Mouse (Mus musculus): Measurements from ENCODE around the gene Scnn1a. TPM values are rescaled to one million over a fixed set of nuclear protein-coding genes. Genes with fewer than 3 reads are reported as not detected.
"Not testable (repeated sequence)": the region's sequence is repeated elsewhere in the genome, so short reads cannot be mapped to it uniquely, and the experiment has no call there.

The Scnn1a gene
- 0.44 and 2.6 TPM in 2 replicates for polyA plus RNA-seq (2015; fragmentation: Nextera tagmentation; extraction: Ambion mirVana)

DNA sequence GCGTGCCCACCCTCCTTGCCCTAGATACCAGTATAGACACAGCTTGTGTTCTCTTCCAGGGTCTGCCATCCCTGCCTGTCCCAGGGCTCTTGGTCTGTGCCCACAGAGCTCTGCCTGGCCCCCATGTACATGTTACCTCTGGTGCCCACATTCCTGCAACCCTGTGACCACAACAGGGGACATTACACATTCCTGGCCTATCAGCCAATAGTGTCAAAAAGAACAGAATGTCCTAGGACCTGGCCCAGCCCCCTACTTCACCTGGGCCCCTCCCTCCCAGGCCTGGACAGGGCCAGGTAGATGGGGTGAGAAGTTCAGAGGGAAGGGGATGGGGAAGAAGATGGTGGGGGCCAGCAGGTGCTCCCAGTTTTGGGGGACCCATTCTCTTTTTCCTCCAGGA, at the start of gene Scnn1a:
TSS of gene Scnn1a (plus strand) at position 337 of the 400 bp plus-strand sequence.
- Histone ChIP-seq H3K36me3 (no peaks in the 10 kb centered on the region), H3K27me3 (replicated peaks) (peaks cover 47% of the 10 kb centered on the region), H3K4me3 (replicated peaks) (no peak within 1 kb of the TSS), H3K9ac (replicated peaks) (no peak within 1 kb of the TSS), H3K4me1 (peaks cover 7% of the 10 kb centered on the region), H3K27ac (replicated peaks) (no peak within 1 kb of the TSS), H3K4me2 (no peak within 1 kb of the TSS; the same call in 1 of the 2 replicates), H3K9me3 (replicated peaks) (no peaks in the 10 kb centered on the region)
- ATAC-seq (ENCODE audit: low FRiP score) = no peak
- 71% methylated on average over 1 of the region's 1 CpGs for WGBS

DNA sequence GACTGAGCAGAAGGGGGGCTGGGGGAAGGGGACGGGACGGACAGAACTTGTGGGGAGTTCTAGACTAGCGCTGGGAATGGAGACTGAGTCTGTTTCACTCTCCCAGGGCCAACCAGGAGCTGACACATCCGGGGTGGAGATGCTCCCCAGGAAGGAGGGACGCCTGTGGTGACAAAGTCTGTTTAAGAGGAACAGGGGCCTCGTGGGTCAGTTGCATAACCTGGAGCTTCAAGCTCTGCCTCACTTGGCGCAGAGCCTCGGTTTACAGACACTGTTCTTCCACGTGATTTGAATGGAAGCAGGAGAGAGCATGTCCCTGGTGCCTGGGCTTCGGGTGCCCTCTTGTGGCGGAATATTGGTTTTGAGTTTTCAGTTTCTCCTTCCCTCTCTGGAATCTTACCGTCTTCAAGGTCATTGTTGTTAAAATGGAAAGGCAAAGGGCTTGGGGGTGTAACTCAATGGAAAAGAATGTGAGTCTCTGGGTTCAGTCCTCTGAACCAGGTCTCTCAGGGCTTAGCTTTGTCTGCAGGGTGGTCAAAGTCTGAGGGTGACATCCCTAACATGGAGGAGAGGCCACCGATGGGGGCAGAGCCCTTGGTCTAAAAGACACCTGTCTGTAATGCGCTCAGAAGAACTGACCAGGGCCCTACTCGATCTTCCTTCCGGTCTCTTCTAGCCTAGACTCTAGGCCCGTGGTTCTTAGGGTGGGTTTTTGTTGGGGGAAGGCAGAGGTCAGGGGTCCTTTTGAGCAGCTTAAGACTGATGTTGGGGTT, 48.8 kb upstream of the Scnn1a start:
- Histone ChIP-seq H3K4me1 (peaks cover 4% of the 10 kb centered on the region), H3K9me3 (replicated peaks) (no peaks in the 10 kb centered on the region), H3K27ac (replicated peaks) (no peak overlapping the region), H3K27me3 (replicated peaks) (no peaks in the 10 kb centered on the region), H3K9ac (replicated peaks) (0 out of 2 replicates have a peak overlapping the region, but pooled peaks have one; percentile 28), H3K36me3 (no peaks in the 10 kb centered on the region), H3K4me2 (peak overlapping the region; percentile 52), H3K4me3 (replicated peaks) (peak overlapping the region; percentile 19; the same call in 1 of the 2 replicates)
- peak; percentile 83 for ATAC-seq (ENCODE audit: low FRiP score)
- 21% methylated on average over 17 of the region's 17 CpGs for WGBS

DNA sequence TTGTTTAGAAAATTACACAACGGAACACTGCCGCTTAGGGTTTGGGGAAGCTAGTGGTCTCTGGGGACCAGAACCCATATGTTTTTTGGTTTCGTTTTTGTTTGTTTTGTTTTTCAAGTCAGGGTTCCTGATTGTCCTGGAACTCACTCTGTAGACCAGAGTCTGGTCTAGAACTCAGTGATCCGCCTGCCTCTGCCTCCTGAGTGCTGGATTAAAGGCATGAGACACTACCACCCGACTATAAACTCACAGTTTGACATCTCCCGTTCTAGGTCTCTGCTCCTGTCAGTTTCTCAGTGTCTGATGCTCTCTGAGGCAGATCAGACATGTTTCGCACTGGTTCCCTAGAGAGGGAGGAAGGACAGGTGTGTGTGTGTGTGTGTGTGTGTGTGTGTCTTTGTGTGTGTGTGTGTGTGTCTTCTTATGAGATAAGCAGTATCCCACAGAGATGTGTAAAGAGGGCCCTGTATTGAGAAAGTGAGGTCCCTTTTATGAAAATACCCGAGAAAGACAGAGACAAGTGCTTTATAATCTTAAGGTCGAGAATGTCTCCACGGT, 48.2 kb upstream of the Scnn1a start:
- 85% methylated on average over 10 of the region's 10 CpGs for WGBS
- H3K36me3 ChIP-seq = no peaks in the 10 kb centered on the region
- H3K4me3 ChIP-seq (replicated peaks) = no peak overlapping the region
- no peak for ATAC-seq (ENCODE audit: low FRiP score)
- no peak overlapping the region for H3K4me2 ChIP-seq
- no peaks in the 10 kb centered on the region for H3K9me3 ChIP-seq (replicated peaks)
- no peak overlapping the region for H3K27ac ChIP-seq (replicated peaks)
- no peaks in the 10 kb centered on the region for H3K27me3 ChIP-seq (replicated peaks)
- no peak overlapping the region for H3K9ac ChIP-seq (replicated peaks)
- peaks cover 4% of the 10 kb centered on the region for H3K4me1 ChIP-seq

DNA sequence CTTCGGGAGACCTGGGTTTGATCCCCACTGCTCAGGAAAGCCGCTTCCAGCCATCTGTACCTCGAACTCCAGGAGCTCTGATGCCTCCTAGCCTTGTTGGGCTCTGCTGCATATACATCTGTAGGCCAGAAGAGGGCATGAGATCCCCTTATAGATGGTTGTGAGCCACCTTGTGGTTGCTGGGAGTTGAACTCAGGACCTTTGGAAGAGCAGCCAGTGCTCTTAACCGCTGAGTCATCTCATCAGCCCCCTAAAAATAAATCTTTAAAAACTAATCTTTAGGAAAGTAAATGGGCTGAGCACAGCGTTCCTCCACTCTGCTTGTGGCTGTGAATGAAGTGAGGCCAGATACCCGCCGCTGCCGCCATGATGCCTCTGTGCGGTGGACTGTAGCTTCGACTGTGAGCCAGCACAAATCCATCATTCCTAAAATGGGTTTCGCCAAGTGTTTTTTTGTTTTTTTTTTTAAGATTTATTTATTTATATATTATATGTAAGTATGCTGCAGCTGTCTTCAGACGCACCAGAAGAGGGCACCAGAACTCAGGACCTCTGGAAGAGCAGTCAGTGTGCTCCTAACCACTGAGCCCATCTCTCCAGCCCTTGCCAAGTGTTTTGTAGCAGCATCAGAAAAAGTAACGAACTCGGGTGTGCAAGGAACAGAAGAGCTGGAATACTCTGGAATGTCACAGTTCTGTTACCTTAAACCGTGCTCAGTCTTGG, 45.5 kb upstream of the Scnn1a start:
- Histone ChIP-seq H3K4me1 (peaks cover 4% of the 10 kb centered on the region), H3K9me3 (replicated peaks) (no peaks in the 10 kb centered on the region), H3K27ac (replicated peaks) (no peak overlapping the region), H3K4me2 (no peak overlapping the region), H3K4me3 (replicated peaks) (no peak overlapping the region), H3K27me3 (replicated peaks) (no peaks in the 10 kb centered on the region), H3K36me3 (no peaks in the 10 kb centered on the region), H3K9ac (replicated peaks) (no peak overlapping the region)
- no peak for ATAC-seq (ENCODE audit: low FRiP score)
- WGBS = 65% methylated on average over 15 of the region's 15 CpGs

- Histone ChIP-seq H3K9me3 (replicated peaks) (no peaks in the 10 kb centered on the region), H3K9ac (replicated peaks) (no peak overlapping the region), H3K27me3 (replicated peaks) (no peaks in the 10 kb centered on the region), H3K4me1 (no peaks in the 10 kb centered on the region), H3K36me3 (no peaks in the 10 kb centered on the region), H3K4me2 (no peak overlapping the region), H3K27ac (replicated peaks) (no peak overlapping the region), H3K4me3 (replicated peaks) (no peak overlapping the region)
- 54% methylated on average over 8 of the region's 8 CpGs for WGBS
- ATAC-seq (ENCODE audit: low FRiP score) = no peak
Measured at GRCm38 (mm10) chr6:125279729-125280128, 40.7 kb upstream of the Scnn1a start.

DNA sequence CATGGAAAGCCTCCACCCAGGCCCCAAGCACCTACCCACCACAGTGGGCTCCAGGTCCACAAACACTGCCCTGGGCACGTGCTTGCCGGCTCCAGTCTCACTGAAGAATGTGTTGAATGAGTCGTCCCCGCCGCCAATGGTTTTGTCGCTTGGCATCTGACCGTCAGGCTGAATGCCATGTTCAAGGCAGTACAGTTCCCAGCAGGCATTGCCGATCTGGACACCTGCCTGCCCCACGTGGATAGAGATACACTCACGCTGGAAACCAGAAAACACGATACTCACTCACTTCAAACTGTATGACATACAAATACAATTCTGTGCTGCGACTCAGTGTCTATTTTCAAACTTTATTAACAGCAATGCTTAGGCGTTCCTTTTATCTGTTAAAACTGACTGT, 37.7 kb upstream of the Scnn1a start:
- H3K27me3 ChIP-seq (replicated peaks); H3K4me3 ChIP-seq (replicated peaks); H3K4me2 ChIP-seq; H3K27ac ChIP-seq (replicated peaks); H3K9ac ChIP-seq (replicated peaks); H3K9me3 ChIP-seq (replicated peaks); H3K4me1 ChIP-seq; H3K36me3 ChIP-seq; ATAC-seq (ENCODE audit: low FRiP score): not testable (repeated sequence)
- WGBS = 93% methylated on average over 13 of the region's 13 CpGs

DNA sequence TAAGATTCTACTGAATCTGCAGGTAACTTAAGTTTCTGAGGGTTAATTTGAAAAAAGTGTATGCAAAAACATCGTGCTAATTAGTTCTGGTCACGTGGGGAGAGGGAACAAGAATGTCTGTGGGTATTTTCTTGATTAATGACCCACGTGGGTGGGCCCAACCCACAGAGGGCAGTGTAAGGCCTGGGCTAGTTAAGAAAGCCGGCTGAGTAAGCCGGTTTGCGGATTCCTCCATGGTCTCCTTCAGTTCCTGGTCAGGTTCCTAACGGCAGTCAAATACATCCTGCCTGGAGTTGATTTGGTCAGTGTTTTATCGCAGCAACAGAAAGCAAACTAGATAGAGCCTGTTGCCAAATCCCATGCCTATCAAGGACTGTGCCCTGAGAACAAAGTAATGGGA, 36.2 kb upstream of the Scnn1a start:
- Histone ChIP-seq H3K4me3 (replicated peaks) (no peak overlapping the region), H3K9me3 (replicated peaks) (no peaks in the 10 kb centered on the region), H3K4me1 (0 out of 2 replicates have a peak, but pooled peaks cover 2% of the 10 kb centered on the region), H3K9ac (replicated peaks) (no peak overlapping the region), H3K36me3 (no peaks in the 10 kb centered on the region), H3K27ac (replicated peaks) (no peak overlapping the region), H3K27me3 (replicated peaks) (no peaks in the 10 kb centered on the region), H3K4me2 (no peak overlapping the region)
- WGBS = 45% methylated on average over 8 of the region's 8 CpGs
- ATAC-seq (ENCODE audit: low FRiP score) = no peak

DNA sequence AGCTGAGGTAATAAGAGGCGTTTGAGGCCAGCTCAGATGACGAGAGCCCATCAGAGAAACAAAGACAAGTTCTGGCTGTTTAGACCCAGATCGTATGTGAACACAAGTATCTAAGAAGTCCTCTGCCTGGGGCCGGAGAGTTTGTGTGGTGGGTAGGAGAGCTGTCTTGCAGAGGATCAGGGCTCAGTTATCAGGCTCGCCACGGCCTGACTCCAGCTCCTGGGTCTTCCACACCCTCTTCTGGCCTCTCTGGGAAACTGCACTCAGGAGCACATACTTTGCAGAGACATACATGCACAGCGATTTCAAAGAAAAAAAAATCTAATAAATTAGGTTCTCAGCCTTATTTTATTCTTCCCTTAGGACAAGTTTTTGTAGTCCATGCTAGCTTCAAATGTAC, 35.7 kb upstream of the Scnn1a start:
- ATAC-seq (ENCODE audit: low FRiP score) = no peak
- Histone ChIP-seq H3K4me1 (0 out of 2 replicates have a peak, but pooled peaks cover 2% of the 10 kb centered on the region), H3K9ac (replicated peaks) (no peak overlapping the region), H3K4me2 (no peak overlapping the region), H3K36me3 (no peaks in the 10 kb centered on the region), H3K27me3 (replicated peaks) (no peaks in the 10 kb centered on the region), H3K4me3 (replicated peaks) (no peak overlapping the region), H3K27ac (replicated peaks) (no peak overlapping the region), H3K9me3 (replicated peaks) (no peaks in the 10 kb centered on the region)
- WGBS = 95% methylated on average over 7 of the region's 7 CpGs

DNA sequence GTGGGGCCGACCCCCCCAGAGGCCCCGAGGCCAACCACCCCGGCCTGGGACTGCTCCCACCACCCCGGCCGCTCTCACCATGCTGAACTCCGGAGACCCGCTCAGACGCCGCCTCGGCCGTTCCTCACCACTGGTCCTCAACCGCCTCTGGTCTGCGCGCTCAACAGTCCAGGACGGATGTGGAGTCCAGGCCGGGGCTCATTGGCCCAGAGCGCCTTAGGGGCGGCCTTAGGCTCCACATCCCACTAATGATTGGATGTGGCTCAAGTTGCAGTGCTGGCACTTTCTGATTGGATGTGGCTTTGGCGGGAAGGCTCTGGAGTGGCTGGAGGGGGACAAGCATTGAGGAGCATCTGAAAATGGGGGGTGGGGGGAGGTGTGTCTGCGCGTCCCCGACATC, 34.6 kb upstream of the Scnn1a start, which contains the start of gene Tuba3a:
TSS of gene Tuba3a (minus strand) at position 153 of the 400 bp plus-strand sequence.
- H3K4me1 ChIP-seq = 0 out of 2 replicates have a peak, but pooled peaks cover 2% of the 10 kb centered on the region
- H3K4me2 ChIP-seq = no peak within 1 kb of the TSS
- no peaks in the 10 kb centered on the region for H3K36me3 ChIP-seq
- H3K9me3 ChIP-seq (replicated peaks) = no peaks in the 10 kb centered on the region
- no peak within 1 kb of the TSS for H3K9ac ChIP-seq (replicated peaks)
- no peak for ATAC-seq (ENCODE audit: low FRiP score)
- H3K4me3 ChIP-seq (replicated peaks) = no peak within 1 kb of the TSS
- 98% methylated on average over 22 of the region's 22 CpGs for WGBS
- H3K27ac ChIP-seq (replicated peaks) = 0 out of 2 replicates have a peak within 1 kb of the TSS, but pooled peaks have one; percentile 0
- no peaks in the 10 kb centered on the region for H3K27me3 ChIP-seq (replicated peaks)

DNA sequence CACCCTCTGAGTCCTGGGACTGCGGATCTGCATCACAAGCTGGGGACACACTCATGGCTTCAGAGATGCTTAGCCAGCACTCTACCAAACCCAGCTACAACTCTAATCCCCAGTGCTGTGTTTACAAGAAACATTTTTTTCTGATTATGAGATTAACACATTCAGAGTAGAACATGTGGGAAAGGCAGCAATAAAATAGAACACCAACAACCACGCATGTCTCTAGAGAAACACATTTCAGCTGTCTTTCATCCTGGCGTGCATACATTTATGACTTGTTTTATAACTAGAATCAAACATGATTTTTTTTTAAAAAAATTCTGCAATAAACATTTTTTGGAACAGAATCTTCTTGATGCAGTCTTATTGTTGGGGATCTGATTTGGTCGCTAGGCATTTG, 33.5 kb upstream of the Scnn1a start:
- H3K27ac ChIP-seq (replicated peaks) = no peak overlapping the region
- no peak overlapping the region for H3K4me3 ChIP-seq (replicated peaks)
- no peak for ATAC-seq (ENCODE audit: low FRiP score)
- H3K9me3 ChIP-seq (replicated peaks) = no peaks in the 10 kb centered on the region
- 76% methylated on average over 4 of the region's 4 CpGs for WGBS
- no peaks in the 10 kb centered on the region for H3K27me3 ChIP-seq (replicated peaks)
- no peak overlapping the region for H3K4me2 ChIP-seq
- no peaks in the 10 kb centered on the region for H3K36me3 ChIP-seq
- 0 out of 2 replicates have a peak, but pooled peaks cover 2% of the 10 kb centered on the region for H3K4me1 ChIP-seq
- H3K9ac ChIP-seq (replicated peaks) = no peak overlapping the region

DNA sequence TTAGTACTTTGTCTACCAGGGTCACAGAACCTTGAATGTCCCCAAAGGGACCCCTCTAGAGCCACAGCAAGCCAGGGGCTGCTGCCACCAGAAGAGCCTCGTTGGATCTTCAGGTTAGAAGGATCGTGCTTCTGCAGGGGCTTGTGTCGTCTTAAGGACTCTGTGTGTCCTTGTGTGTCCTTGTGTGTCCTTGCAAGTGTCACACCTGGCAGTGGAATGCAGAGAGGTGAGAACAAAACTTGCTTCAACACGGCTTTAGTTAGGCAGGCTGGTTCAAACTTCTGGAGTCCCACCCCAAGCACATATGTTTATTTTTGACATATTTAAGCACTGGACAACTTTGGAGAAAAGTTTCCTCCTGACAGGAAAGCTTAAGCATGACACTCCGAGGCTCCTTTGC, 31.7 kb upstream of the Scnn1a start:
- Histone ChIP-seq H3K4me1 (0 out of 2 replicates have a peak, but pooled peaks cover 2% of the 10 kb centered on the region), H3K9ac (replicated peaks) (no peak overlapping the region), H3K27me3 (replicated peaks) (no peaks in the 10 kb centered on the region), H3K36me3 (no peaks in the 10 kb centered on the region), H3K4me2 (no peak overlapping the region), H3K27ac (replicated peaks) (no peak overlapping the region), H3K4me3 (replicated peaks) (no peak overlapping the region), H3K9me3 (replicated peaks) (no peaks in the 10 kb centered on the region)
- ATAC-seq (ENCODE audit: low FRiP score) = no peak
- WGBS = 87% methylated on average over 5 of the region's 5 CpGs

Data from neural tube, embryonic 15.5 days (tissue).